Mouse (Mus musculus) spleen, adult 2 months (tissue): ENCODE results near the gene Gm49383.

ENCODE experiments used
- CTCF ChIP-seq: fragments of 200-500 bp; IDR thresholded peaks from 2 replicates; pipeline ENCODE4 v1.5.1; 2011; ENCODE audit warnings: mild to moderate bottlenecking, inconsistent platforms; ENCODE audit not compliant: insufficient read depth, insufficient read length, insufficient replicate concordance; ENCODE audit errors: extremely low read depth
- POLR2A ChIP-seq: fragments of 200-500 bp; IDR thresholded peaks from 2 replicates; pipeline ENCODE4 v1.6.1; 2011; ENCODE audit warnings: low read depth, low read length, inconsistent platforms

DNA sequence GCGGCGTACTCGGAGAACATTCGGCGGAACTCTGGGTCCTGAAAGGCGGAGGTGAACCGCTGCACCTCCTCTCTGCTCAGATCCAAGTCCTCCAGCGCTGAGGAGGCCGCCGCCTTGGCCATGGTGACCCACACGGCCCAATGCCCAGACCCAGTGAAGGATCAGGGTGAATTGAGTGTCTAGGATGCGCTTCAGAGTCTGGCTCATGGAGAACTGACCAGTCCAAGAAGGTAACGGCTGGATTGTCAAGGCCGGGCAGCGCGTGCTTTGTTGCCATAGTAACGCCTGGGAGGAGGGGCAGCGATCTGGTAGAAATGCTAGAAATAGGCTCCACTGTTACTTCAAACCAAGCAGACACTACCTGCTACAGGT lies 1.2 kb upstream of the Gm49383 start, which contains the start of gene Dnaaf2:
- no peak for TF ChIP-seq CTCF
- no peak for TF ChIP-seq POLR2A
